Mouse (Mus musculus) layer of hippocampus, adult 8-10 months (tissue): ENCODE measurements around the gene Ppargc1a. TPM values are rescaled to one million over a fixed set of nuclear protein-coding genes. Genes with fewer than 3 reads are reported as not detected.

Experiments
- DNase-seq, 2 experiments: peaks; one replicate each; pipeline ENCODE4 v3.0.0; 2022; ENCODE audit warnings: low spot score in 2 of 2
- total RNA-seq, 4 experiments: library from RNA; stranded (reverse); gene quantifications; 2 replicates each; pipeline ENCODE4 v1.2.4; 2022

The Ppargc1a gene
- total RNA-seq, 4 experiments from 2014 or later = 41.9 to 55.3 (median 50.2) TPM

DNA sequence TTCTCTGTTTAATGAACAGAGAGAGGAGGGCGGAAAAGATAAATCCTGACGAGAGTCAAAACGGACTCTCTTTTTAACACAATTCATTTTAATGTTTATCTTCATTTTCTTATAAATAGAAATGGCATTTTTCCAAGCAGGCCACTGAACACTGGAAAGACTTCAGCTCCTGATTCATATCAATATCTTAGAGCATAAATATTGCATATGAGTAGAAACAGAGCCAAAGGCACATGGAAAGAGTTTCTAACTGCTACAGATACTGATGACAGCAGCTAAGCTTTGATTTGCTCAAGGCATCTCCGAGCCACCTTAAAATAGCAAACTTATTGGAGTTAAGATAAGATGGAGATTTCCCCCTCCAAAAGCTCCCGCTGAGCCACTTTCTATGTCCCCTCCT is 14.3 kb downstream of the Ppargc1a start:
- DNase-seq = no peak

DNA sequence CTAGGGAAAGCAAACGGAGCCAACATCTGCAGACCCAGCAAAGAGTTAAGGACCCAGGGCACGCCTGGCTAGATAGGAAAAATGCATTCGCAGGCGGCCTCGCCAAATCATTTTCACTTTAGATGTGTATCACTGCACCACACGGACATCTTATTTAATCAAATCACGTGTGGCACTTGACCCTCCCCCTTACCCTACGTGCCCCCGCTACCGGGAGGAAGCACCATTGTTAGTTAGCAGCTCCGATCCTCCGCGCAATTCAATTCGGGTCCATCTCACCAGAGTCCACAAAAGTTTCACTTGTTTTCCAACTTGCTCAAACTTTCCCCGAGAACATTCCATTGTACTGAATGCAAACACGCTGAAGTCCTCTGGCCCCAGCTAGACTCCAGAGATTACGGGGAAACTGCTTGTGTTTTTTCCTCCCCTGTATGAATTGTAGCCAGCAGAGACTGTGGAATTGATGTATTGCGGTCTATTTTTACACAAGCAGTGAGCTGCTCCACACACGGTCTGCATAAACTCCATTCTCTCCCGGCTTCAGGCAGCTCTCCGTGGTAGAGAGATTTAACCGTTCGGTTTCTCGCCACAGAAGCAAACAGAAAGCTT is 14.9 kb downstream of the Ppargc1a start:
- DNase-seq = peak in 1 of 2 experiments; percentile 44

DNA sequence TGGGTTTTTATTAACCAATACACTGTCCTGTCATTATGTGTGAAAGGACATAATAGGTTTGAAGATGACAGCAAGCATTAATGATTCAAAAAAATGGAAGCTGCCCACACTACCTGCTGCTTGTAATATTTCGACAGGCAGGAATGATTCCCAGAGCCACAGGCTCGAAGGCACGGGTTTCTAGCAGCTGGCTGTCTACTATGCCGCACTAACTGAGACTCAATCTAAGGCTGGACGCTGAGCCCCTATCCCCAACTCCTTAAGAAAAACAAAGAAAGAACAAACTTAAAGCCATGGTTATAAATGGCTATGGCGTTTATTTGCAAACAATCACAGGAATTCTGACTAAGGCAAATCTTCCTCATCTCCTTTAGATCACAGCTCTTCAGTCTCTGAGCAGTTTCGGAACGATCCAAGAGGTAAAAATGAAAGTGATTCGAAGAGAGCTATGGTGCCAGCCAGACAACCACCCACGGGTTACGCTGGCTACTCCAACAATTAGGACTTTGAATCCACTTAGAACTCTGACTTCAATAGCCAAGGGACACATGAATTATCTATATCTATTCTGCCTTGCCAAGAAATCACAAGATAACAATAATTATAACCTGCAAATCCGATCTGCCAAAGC is 15.6 kb downstream of the Ppargc1a start:
- DNase-seq = no peak

DNA sequence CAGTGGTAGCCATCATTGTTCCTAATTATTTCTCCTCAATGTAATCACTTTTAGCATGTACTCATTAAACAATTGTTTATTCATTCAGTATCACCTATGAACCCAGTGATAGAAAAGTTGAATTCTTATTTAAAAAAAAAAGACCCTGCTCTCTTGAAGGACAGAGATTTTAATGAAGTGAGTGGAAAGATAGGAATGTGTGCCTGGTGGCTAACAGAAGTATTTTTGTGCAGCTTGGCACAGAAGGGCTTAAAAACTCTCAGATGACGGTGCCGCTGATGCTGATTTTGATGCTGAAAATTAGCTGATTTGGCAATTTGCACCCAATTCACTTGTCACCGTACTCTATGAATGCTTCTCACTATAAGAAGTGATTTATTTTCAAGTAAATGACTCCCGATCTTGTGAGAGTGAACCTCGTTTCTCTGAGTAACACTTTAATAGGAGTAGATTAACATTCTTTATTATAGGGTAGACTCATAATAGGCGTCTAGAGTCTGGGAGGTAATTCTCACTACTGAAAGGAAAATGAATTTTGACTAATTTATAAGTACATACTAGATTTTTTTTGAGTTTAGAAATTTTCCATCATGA is 20.0 kb downstream of the Ppargc1a start:
- DNase-seq = no peak

DNA sequence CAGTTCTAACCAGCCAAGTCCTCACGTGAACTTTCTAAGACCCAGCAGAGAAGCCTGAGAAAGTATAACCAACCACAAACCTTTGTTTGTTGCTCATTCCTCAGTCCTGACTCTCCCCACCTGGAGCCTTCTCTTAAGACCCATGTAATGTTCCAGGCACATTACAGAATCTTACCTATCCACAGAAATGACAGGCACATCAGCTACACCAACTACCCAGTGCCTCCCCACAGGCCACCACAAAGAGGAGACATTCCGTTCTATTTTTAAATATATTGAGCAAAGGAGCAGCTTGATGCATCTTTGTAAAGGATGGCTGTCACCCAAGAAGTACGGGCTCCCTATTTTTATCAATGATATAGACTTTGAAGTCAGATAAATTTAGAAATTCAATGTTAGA is 20.7 kb downstream of the Ppargc1a start:
- DNase-seq = no peak

DNA sequence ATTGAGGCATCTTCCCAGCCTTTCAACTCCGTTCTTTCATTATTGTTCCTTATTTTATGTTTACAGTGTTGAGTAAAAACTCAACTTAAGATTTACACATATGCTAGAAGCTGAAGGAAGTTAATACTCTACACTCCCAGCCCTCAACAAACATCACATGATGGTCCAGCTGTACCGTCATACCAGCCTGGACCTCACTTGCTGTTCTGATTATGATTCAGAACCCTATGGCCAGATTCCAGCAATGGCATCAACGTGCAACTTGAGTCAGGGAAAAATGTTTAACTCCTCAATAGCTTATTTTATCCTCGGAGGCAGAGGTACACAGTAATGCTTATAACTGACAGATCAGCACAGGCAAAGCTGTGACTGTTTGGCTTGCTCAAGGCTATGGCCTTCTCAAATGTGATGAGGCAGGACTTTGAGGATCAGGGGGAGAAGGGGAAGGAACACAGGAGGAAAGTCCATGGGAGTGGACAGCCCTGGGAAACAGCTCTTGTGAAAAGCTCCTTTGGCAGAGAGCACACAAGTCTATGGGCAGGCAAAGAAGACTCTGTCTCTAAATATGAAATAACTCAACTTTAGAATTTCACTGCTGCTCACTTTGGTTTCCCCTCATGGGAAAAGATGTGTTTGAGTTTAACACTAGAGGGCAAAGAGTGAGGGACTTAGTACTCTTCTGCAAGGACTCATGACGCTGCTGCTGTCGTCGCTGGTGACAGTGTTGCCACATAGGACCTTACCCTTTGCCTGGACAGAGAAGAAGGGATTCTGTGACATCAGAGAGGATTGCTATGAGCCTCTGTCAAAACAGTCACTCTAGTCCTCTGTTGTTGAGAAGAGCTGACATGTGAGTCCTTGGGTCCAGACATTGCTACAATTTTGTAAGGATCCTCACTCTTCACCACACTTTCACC is 22.1 kb downstream of the Ppargc1a start:
- DNase-seq = no peak

DNA sequence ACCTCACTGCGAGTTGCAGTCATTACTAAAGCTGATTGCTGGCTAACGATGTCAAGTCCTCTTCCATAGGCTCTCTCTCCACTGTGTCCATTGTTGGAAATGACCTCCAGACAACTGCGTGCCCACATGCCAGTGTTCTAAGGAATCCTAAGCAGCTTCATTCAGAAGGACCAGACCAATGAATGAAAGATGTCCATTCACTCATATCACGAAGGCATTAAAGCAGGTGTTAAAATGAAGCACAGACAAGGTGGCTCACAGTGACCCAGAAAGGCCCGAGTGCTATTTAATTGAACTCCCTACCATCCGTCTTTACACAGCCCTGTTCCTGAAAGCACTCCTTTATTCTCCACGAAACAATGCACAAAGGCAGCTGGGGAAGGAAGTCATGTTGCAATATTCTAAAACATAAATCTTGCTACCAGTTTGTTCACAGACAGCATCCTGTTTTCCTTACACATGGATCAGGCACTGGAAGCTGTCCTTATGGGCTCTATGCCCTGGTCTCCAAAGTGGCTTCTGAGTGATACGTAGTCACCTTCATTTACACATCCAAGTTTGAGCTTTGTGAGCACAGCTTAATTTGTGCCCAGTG is 23.3 kb downstream of the Ppargc1a start:
- DNase-seq = no peak

DNA sequence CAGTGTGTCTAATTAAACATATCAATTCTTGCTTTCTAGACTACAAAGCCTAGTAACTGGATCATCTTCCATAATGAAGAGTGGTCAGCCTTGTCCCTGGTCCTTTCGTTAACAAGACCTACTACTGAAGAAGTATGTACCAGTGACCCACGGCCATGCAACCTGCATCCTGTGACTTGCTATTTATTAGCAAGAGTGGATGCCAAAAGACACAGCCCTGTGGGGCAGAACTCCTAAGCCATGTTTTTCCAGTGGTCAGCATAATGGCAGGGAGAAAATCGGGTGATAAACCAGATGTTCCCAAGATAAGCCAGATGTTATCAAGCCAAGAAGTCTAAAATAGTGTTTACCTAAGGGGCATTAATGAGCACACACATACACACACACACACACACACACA is 26.0 kb downstream of the Ppargc1a start:
- DNase-seq = no peak

DNA sequence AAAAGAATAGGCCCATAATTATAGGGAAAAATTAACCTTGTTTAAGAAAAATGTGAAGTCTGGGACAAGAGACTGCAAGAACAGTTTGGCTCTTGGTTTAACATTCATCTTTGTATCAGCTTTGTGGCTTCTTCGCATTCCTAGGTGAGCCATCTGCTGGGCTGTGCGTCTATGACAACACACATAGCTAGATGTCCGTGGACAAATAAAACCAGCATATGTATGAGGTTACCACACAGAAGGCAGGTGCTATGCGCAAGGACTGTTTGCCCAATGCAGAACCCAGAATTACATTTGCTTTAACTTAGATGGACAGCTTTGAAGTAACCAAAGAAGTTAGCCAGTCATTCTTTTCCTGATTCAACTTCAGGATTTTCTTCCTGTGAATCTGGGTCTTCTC is 26.7 kb downstream of the Ppargc1a start:
- DNase-seq = no peak

DNA sequence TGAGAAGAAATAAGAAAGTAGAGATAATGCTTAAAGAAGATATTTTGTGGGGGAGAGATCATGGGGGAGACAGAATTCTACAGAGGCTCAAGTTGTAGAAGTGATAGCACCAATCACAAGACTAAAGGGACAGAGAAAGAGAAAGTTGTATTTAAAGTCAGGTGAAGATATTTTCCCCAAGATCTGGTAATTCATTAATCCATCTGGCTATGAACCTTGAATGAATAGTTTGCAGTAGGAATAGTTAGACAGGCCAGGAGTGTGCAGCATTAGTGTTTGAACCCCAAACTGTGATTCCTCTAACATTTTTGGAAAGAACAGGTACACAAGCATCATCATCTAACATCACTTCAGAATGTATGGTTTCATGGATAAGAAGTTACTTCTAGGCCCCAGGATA is 28.0 kb downstream of the Ppargc1a start:
- DNase-seq = no peak

DNA sequence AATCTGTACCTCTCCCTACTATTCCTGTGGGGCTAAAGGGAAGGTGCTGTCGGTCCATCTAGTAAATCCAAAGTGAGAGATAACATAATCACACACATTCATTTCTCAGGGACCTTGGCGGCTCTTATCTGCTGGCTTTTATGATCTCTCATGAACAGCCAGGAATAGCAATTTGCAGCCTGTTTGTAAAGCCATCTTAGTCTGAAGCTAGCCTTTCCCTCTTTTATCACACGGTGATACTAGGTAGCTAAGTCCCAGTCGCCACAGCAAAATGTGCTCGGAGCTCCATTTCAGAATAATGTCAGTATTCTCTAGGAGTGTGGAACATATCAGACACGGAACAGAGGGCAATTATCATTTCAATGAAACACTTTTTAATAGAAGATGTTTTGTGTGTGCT is 29.2 kb downstream of the Ppargc1a start:
- no peak for DNase-seq

DNA sequence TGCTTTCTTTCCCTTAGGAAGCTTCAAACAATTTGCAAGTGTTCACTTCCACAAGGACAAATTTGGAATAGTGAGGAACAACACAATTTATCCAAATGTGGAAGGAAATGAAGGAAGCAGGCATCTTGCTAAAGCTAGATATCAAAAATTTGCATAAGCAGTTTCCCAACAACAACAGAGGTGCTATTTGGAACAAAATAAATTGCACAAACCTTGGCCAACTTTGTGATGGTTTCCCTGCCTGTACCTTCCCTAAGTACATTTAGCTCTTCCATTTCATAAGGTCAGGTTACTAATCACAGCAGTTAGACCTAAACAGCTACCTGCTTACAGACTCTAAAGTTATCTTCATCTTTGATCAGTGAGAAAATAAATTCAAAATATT is 29.9 kb downstream of the Ppargc1a start:
- no peak for DNase-seq

DNA sequence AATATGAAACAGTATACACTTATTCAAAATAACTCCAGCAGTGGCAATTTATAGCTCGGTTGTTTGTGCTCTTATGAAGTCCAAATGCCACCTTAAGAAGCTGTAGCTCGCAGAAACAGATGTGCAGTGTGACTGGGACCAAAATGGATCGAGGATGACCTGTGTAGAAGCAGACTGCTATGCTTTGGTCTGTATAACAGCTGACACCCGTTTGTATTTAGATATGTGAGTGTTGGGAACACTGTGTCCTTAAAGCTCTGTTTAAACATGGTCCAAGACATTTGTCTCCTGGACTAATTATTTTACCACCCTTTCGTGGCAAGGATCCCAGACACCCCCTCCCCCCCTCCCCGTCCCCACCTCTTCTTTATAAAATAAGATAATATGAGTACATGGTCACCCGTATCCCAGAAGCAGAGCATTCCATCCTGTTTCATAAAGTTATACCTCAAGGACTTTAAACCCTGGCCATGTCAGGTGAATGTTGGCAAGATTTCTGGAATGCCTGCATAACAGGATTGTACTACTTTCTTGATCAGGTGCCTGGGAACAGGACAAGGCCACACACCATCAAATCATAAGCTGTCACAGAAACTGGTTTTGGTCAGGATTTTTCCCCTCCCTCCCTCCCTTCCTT is 30.4 kb downstream of the Ppargc1a start:
- DNase-seq = no peak

DNA sequence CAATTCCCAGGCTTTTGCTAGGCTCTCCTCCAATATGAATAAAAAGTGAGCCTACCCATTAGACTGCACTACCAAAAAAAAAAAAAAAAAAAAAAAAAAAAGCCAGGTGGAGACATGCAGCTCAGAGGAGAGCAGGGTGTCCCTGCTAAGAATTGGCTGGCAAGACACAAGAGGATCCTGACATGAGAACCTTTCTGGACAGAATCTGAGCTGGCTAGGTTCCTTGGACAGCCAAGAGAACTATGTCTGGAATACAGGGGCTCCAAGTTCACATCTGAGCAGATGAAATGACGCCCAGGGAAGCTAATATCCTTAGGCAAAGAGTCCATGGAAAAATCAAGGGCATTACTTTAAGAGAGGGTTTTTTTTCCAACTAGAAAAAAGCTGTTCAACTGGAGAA is 33.1 kb downstream of the Ppargc1a start:
- DNase-seq = no peak

DNA sequence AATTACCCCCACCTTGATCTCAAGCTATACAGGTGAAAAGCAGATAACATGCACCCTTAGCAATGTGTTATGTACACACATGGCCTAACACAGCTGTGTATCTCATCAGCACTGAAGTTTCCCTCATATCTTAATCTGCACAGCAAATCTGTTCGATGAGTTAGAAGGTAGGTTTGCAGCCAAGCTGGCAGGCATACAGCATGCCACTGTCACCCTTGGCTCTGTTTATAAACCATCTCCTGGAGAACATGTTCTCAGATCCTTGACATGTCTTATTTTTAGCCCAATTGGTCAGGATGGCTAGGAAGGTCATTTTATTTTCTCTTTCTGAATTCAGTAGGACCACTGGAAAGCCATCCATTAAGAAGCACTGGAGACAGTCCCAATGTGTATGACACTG is 36.2 kb downstream of the Ppargc1a start:
- DNase-seq = no peak

DNA sequence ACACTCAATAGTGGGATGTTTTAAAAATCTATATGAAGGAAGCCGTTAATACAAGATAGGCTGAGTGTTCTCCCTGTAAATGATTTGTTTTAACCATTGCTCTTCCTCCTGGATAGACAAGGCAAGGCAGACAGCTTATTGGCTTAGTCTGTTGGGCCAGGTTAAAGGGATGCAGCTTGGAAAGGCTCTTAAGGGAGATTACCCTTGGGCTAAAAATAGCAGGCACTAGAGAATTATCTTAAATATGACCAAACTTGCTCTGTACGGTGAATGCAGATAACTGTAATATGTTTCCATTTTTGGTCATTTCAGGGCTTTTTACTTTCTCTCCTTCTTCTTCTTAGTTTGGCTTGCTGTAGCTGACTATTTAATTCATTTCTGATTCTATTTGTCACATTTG is 38.1 kb downstream of the Ppargc1a start:
- DNase-seq = no peak

DNA sequence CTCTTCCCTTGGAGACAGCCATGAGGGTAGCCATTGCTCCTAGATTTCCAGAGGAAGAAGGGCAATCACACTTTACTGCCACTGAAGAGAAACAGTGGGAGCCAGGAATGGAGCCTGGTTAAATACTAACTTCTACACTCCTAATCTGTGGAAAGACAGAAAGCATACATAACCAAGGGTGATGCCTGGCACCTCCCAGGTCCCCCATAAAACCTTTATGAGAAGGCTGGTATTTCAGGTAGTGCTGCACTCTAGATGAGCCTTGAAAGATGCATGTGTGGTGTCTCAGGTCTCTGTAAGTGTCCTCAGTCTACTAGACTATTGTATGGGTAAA is 39.4 kb downstream of the Ppargc1a start:
- DNase-seq = no peak

DNA sequence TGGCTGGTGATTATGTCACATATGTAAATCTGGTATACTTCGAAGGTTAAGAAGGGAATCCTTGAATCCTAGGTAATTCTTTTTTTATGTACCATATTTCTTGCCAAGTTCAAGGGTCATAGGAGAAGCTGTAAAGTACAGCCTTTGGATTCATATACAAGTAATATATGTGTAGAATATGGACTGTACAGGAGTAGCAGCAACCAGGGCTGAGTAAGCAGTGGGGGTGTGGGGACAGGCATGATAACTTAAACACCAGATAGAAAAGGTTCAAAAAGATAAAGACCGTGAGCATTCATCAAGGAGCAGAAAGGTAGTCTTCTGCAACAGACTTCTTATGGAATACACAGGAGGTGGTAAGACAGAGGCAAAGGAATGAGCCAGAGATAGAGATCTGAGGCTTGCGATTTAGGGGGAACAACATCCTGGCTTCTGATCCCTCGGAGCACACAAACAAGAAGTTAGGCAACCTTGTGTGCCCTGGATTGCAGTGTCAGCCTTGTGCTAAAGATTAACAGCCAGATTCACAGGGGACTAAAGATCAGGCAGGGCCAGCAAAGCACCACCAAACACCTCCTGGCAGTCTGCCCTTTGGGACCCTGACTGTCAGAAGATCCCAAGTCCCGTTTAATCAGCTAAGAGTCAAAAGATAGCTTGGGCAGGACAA is 39.9 kb downstream of the Ppargc1a start:
- no peak for DNase-seq

DNA sequence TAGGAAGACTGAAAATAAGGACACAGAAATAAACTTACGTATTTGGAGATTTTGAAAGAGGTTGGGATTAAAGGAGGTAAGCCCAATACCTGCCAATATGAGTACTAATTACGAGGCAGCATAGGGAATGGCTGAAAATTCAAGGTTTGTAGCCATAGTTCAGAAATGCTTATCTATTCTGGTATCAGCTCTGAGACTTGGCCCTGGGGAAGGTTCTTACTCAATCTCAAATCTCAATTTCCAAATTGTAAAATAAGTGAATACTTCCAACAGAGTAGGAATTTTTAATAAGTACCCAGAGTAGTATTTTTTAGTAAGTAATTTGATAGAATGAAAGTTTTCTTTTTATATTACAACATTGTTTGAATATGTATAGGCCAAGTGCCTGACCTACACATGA is 41.7 kb downstream of the Ppargc1a start:
- no peak for DNase-seq

DNA sequence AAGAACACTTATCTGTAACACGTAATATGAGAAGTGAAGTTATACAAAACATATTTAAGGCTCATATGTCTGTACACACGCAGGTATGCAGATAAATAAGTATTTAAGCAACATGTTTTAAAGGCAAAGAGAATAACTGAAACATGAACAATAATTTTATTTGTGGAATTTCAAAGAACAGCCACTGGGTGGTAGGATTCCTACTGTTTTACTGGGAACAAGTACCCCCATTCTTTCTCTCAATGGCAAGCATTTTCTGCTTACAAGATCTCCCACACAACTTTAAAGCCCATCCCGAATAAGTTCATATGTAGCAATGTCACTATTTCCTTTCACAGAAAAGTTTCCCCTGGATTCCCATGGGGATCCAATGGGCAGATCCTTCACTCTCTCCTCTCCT is 46.7 kb downstream of the Ppargc1a start:
- DNase-seq = no peak
